Mouse (Mus musculus): ENCODE measurements at regions not wholly inside any gene's neighbourhood (a gene's known extent, or its start where the extent isn't known, plus 50 kb on each side); places are given as distances from the start of the nearest gene placed in this dataset.

DNA sequence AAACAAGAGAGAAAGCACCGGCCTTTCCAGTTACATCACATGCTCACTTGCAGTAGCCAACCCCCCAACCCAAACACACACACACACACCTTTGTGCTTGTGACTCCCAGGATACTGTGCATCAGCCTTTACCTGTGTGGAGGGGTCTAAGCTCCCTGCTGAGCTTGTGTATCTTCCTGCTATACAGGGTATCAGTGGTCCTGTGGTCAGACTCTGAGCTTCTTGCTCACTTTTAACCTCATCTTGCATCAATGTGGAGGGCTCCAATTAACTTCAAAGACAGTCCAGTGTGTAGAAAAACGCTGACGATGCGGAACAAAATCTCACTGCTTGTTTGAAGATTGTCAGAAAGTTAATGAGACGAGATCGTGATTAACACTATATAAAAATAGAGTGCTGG is 71.4 kb upstream of the Gypa start:
- no peak for DNase-seq

DNA sequence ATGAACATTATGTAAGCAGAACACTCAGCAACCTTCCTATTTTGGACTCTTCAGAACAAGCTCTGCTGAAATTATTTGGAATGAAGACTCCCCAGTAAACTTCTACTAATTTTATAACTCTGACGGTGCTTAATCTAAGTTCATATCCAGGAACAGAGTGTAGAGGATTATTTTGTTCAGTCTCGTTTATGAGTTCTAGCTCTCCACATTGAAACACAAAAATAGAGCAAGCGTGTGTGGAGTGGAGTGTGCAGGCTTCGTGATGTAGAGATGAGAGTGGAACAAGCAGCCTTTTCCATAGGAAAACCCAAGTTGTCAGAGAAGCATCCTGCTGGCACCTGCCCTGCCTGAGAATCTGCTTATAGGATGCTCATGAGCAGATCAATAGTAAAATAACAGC is 77.5 kb upstream of the Gypa start:
- no peak for DNase-seq

DNA sequence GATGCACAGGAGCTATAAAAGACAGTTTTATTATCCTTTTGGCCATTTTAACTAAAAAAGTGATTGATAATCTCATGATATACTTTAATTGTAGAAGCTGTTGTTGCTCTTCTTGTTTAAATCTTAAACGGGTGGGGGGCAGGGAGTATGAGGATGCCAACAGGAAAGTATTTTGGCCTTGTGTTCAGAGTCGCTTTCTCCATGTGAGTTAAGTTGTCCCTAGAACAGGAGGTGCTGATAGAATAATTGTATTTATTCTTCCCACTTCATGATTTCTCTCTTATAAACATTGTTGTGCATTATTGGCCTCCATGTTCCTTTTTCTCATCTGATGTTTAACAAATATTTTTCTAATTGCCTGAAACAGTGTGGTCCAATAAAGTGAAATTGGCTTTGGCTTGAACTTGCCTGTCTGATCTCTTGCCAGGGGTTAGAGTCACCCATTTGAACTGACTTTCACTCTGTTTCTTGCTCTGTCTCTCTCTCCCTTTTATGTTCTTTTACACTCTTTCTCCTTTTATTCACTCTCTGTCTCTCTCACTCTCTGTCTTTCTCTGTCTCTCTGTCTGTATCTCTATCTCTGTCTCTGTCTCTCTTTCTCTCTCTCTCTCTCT is 93.9 kb upstream of the Gypa start:
- peak in 1 of 2 experiments; percentile 24 for DNase-seq

DNA sequence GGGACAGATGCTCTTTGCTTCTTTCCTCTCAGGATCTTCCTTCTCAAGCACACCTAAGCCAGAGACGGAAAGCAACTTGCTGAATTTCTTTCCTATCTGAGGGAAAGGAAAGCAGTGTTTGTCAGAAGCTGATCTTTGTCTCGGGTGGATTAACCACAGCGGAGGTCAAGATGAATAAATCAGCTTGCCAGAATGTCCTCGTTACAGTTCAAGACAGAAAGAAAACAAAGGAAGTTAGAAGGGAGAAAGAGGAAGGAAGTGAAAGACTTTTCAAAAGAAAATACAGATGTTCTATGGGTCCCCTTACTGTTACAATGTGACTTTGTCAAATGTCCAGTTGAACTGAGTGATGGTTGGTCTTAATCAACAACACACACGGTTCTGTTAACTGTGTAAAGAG is 98.6 kb upstream of the Gypa start:
- no peak for DNase-seq

DNA sequence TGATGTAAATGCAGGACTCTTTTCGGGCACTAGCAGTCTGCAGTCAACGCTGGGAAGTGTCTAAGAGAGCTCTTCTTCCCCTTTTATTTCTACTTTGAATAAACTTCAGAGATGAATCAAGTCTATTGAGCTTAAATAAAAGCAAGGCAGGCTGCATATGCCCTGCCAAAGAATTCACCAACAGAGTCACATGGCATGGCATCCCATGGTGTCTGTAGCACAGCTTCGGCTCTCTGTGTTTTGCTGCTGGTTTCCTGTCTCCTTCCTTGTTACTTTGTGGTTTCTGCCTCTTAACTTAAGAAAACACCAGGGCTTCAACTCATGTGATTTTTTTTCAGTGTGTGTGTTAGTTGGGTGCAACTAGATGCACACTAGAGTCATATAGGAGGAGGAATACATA is 100.5 kb upstream of the Gypa start:
- no peak for DNase-seq

DNA sequence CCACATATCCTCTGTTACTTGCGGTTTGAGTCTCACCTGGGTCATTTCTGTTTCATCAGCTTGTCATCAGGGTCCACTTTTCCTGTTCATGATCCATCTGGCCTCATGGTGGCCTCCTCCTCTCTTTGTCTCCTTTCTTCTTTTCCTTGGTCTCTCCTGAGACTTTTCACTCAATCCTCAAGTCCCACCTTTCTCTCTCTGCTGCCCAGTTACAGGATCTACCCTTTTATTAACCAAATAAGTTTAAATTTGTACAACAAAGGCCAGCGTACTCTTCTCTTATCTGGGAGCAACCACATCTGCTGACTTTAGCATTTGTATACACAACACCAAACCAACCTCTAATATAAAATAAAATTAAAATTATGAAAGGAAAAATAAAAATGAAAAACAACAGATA is 124.4 kb upstream of the Gypa start:
- no peak for DNase-seq

DNA sequence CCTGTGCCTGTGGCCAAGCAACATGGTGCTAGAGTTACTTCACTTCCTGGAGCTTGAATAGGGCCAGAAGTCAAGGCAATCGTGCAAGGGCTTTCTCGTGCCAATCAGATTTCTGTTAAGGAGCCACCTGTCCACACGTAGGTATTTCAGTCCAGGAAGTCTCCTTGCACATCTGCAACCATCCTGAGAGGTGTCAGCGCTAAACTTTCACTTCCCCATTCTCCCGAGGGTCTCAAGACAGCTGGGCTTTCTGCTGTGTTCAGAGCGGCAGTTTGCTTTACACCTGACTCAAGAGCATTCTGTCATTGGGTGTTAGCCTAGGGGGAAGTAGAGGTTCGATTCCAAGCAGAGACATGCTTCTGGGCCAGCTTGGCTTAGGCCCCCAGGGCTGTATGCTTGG is 129.5 kb upstream of the Gypa start:
- no peak for DNase-seq

DNA sequence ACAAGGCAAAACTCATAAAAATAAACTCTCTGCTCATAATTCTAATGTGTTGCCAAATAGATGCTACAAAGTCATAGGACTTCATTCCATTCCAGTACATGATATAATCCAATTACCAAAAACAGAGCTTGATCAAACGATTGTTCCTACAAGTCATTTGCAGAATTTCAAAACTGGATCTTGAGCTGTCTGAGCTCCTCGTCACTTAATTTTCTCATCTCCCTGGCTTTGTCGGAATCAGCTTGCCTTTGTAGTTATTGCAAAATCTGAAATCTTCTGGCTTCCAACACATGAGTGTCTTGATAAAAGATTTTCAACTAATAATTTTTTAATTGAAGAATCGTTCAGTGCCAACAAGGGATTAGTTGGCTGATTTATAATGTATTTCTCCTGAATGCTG is 150.3 kb upstream of the Gypa start:
- no peak for DNase-seq

DNA sequence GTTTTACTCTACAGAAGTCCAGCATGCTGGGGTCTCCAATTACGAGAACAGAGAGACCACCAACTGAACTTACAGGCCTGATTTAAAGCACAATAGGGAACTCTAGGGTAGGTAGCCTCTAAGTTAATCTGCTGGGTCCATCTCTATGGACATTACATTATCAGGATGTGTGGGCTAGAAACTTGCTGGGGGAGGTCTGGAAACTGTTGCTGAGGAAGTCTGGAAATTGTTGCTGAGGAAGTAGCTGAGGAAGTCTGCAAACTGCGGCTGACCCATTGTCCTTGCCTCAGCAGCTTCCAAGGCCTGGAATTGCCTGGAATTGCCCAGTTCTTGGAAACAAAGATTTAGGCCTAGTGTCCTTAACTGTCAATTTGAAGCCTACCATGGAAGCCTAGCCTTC is 155.7 kb upstream of the Gypa start:
- DNase-seq: no peak

DNA sequence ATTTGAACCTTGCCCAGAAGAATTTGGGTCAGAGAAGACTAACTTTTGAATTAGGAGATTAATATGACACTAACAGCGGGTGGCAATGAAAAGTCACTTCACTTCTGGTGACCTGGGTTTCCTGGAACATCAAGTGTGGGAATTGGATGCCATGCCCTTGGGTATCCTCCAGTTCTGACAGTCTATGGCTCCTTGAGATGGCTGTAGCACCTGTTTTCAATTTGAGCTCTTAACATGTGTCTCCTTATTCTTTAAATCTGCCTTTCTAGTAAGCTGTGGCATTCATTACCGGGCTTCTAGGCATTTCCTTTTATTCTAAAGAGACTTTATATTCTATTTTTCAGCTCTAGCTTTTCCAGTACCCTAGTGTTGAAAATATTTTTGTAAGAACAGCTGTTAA is 164.9 kb upstream of the Gypa start:
- DNase-seq: no peak

DNA sequence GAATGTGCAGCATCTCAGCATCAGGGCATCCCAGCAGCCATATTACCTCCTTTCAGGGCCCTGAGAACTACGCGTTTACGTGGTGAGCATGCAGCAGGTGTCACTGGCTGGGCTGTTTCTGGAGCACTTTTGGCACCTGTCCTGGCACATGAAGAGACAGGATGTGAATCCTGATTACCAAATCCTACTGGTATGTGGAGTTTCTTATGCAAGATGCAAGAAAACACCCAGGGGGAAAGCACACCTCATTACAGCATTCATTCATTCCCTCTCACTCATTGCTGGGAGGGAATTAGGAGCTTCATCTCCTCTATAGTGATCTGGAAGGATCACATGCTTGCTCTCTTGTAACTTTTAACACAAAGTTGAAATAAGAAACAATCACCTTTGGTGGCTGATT is 167.7 kb upstream of the Gypa start:
- no peak for DNase-seq

DNA sequence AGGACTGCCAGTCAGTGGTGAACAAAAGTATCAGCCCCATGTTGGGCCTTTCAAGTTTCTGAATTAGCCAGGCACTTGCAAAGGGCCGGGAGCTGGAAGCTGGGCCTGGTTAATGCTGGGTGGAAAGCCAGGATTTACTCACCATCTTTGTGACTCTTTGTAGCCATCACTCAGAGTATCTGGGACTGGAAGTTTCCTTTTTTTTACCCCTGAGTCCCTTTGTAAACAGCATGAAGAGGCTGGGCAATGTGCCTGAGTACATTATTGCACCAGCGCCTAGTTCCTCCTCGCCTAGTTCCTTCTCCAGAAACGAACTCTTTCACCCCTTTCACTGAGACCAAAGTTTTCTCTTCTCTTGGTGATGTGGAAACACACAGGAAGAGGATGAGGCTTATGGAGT is 168.4 kb upstream of the Gypa start:
- DNase-seq: peak; percentile 75 to 76

DNA sequence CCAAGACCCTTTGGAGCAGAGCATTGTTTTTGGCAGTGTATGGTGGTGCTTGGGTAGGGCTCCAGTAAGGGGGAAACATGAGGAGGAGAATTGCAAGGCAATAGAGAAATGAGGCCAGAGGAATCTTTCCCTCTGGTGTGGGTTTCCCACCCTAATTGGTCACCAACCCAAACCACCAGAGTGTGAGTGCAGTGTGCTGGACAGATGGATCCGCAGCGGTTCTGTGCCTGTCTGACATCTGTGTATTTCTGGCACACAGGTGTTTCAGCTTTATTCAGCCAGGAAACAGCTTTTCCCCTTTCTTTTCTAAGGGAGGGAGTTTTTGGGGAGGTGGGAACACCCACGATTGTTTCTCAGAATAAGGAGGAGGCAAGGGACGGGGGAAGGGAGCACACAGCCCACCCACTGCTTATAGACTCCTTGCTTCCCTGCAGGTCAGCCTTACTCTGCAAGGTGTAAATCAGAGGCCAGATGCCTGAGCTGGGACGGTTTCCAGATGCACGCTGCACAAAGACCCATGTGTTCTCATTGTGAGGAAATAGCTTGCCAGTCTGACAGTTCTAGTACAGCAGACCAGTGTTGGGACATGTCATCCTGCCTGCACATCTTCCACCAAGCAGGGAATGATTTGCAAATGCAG is 175.2 kb upstream of the Gypa start:
- DNase-seq: no peak

DNA sequence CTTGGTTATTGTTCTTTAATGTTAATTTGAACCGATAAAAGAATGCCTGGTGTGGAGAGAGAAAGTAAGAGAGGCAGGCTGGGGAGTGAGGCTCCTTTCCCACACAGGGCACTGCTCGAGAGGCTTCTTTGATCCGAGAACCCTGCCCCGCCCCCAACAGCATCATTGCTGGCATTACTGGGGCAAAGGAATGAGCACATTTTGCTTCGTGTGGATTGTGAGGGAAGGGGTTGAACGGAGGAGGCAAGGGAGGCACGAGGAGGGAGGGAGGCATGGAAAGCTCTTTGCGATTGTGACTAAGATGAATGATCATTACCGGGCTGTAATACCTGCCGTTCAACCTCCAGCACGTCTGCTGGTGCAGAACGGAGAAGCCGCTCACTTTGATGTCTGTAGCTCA is 178.2 kb upstream of the Gypa start:
- DNase-seq: peak; percentile 66 to 76

DNA sequence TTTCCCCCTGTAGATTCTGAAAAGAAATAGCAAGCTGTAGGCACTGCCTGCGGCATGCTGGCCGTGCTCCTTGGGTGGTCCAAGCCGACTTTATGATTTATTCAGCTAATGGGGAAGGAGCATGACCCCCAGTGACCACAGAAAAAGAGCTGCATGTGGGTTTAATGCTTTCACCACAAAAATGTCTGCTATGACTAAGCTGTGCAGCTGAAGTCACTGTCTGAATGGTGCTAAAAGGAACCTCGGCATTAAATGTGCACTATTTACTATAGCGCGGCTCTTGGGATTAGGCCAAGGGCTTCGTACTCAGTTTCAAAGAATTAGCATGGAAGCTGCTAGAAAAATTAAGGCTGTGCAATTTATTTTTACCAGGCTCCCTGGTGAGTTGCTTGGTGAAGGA is 178.8 kb upstream of the Gypa start:
- DNase-seq: peak; percentile 70 to 79

DNA sequence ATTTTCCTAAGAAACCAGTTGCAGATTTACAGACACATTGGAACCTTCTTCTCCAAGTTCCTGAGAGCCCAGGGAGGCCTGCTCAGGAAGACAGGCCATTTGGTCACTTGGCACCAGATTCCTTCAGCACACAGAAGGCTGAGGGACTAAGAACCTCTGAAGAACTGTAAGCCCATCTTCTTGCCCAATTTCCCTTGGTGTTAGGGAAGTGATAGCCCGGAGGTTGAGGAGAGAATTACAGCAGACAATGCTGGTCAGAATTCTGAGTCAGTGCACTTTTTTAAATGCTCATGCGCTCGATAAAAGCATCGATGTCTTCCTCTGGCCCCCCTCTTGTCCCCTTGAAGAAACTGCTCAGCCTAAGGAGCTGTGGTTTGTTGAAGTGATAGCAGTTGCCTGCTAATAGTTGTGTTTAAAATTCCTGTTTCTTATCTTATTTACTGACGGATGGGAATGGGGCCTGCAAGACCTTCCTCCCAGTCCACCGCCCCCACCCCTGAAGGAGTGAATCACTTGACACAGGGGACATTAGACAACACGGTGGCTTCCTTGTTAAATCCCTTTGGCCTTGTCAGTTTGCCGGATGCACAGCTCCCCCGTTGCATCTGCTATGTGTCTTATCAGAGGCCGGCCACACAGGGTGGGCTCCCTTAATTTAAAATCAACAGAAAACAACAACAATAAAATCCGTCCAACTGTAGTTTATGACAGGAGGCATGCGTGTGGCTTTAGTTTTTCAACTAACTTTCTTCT is 179.5 kb upstream of the Gypa start:
- DNase-seq: no peak

DNA sequence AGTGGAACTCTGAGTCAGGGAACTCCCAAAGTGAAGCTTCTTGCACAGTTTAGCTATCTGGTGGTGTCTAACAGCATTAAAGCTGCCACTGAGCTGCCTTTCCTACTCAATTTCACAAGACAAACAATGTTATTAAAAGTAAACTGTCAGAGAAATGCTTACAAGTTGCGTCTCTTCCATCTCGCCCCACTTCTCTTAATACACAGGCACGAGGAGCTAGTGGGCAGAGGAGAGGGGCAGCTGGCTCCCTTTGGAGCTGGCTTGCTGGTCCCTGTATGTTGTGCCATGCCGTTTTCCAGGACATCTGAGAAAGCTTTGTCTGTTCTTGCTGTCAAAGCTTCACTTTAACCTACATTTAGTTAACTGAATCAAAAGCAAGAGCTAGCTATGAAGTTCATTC is 185.8 kb upstream of the Gypa start:
- peak in 1 of 2 experiments; percentile 46 for DNase-seq

DNA sequence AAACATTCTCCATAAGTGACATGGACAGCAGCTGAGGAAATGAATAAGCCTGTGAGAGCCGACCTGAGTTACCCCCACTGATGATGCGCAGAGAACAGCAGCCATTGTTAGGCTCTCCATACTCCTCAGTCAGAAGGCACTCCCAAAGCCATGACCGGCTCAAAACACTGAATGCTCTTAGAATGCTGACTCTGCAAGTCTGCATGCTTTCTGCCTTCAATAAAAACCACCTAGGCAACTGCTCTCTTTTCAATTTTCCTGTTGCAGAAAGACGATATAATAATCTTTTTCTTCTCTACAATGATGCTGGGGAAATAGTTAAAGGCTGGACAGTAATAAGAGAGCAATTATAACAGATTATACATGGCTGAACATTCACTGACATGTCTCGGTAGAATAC is 195.0 kb upstream of the Gypa start:
- DNase-seq: no peak

DNA sequence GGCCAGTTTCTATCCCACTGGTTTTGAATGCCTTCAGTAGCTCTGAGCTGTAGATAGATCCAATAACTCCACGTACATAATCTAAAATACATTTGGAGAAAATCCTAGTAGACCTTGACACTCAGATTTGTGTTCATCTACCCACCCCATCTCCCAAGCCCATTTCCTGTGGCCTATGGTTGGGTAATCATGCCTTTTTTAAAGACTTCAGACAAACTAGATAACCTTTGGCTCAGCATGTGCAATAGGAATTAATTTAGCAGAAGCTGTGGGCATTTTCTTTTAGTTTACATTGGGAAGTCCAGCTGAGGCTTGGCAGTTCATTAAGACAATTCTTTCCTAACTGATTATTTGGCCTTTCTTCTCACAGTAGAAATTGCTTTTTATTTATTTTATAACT is 203.3 kb upstream of the Gypa start:
- DNase-seq: no peak

DNA sequence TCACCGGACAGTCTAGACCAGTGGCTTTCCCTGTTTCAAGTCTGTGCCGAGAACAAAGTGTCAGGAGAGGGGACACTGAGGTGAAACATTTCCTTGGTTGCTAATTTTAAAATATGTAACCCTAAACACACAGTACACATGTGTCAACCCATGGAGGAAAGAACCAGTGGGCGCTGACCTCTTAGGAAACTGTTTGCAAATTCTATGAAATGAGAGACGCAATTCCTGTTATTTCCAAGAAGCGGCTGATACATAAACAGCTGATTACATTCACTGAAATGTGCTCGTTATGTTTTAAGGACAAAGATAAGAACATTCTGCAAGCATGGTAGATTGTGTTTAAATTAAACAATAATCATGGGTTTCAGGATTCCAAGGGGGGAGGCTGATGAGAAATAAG is 204.3 kb upstream of the Gypa start:
- no peak for DNase-seq

DNA sequence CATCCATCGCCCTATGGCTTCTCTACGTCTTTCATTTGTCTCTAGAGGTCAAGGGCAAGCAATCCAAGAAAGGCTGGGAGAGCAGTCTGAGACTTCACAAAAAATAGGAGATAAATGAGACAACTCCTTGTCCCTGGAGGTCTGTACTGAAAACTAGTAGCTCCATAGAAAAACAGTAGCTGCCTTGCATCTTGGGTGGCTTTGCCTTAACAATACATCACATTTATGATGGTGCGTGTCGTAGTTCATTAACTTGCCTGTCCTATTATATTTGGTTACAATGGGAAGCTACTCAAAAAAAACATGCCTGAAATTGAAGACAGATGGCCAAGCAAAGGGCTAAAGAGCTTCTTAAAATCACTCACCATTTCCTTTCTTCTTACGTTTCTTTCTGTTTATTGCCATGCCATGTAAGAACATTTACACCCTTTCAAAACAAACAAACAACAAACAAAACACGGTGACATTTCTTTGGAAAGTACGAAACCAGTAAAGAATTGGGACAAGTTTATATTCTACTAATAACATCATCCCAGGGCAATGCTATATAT is 211.2 kb upstream of the Hhip start:
- no peak for DNase-seq

DNA sequence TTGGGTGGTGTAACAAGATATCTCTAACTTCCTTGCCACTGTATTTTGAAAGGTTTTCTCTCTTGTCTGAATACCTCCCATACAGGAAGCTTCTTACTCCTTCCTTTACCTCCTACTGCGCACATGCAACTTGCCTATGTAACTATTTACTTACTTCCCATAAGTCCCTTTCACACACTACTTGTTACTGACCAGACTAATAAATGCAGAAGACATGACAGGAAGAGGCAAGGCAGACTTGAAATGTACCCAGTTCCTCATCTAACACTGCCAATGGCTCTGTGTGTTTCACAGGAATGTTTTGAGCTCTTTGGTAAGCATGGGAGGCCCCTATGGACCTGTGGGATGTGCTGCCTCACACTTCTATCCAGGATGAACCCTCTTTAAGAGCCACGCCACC is 207.1 kb upstream of the Hhip start:
- no peak for DNase-seq

DNA sequence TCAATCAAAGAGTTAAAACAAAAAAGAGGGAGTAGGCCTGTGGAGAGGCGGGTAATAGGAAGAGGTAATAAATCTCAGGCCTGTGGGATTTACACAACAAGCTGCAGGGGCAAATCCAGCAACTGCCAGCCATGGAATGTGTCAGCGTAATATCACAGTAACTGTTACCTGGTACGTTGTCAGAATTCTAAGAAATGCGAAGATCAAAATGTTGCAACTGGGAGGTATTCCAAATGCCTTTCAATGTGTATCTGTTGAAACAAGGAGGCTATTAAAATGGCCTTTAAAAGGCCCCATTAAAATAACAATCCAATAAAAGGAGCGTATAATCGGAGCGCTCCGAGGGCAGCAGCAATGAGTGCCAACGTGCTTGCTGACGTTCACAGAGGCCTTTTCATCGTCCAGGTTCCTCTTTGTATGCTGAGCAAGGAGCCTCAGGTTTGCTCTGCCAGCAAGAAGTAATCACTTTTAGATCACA is 205.7 kb upstream of the Hhip start:
- DNase-seq: no peak

DNA sequence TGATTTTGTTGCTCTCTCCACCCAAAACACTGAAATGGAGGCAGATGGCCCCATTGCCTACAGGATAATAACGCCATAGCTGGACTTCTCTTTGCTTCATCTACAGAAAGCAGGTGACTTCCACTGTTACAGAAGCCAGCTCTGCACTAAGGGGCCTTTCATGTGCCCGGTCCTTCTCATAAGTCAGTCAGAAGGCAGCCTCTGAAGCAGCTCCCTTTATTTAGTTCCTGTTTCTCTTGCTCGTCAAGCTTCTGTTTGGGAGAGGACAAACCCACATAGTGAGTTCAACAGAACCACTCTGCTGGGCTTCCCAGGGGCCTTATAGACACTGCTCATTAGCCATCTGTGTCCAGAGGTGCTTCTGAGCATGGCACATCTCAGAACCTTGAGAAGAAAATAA is 205.1 kb upstream of the Hhip start:
- DNase-seq: no peak
